Mouse (Mus musculus) telencephalon, adult 2 months (tissue): ENCODE measurements around the gene Rac3.
A peak's percentile ranks its signal among the peaks of the same experiment; 100 is the strongest.
"Not testable (repeated sequence)": the region's sequence is repeated elsewhere in the genome, so short reads cannot be mapped to it uniquely, and the experiment has no call there.

ENCODE experiments used
- DNase-seq: peaks from one replicate; pipeline ENCODE4 v3.0.0-alpha.2; 2011; ENCODE audit warnings: low read depth, low spot score

Rac3 gene

DNA sequence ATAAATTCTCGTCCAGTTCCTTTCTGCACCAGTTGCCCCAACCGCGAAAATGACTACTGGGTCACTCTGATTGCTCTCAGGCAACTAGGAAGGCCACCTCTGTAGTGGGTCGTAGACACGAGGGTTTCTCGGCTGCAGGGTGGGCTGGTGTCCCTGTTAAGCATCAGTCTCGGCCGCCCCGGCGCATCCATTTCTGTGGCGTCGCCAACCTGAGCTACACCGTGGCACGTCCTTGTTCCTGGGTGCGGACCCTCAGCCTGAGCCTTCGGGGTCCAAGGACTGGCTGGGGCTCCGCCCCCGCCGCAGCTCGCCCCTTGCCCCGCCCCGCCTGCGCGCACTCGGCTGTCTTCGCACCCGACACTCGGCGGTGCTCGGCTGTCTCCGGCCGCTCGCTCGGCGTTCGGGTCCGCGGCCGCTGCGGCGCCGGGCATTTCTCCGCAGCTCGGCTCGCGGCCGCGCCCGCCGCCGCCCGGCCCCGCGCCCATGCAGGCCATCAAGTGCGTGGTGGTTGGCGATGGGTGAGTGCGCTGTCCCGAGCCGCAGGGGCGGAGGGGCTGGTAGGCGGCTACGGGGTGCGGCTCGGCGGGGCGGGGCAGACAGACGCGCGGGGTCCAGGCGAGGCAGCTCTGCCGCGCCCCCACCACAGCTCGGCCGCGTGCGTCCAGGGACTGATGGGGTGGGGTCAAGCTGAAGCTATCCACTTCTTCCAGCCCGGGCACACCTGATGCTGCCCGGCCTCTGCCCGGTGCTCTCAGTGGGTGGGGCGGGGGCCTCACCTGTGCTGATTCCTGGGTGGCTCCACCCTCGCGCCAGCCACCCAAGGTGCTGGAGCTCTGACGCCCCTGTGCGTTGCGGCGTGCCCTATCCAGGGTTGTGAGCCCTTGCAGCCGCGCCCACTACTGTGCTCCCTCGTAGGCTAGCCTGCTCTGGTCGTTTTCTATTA is at the start of gene Rac3:
Rac3 (plus strand) TSS at position 347 of the 943 bp plus-strand sequence.
- no peak for DNase-seq

DNA sequence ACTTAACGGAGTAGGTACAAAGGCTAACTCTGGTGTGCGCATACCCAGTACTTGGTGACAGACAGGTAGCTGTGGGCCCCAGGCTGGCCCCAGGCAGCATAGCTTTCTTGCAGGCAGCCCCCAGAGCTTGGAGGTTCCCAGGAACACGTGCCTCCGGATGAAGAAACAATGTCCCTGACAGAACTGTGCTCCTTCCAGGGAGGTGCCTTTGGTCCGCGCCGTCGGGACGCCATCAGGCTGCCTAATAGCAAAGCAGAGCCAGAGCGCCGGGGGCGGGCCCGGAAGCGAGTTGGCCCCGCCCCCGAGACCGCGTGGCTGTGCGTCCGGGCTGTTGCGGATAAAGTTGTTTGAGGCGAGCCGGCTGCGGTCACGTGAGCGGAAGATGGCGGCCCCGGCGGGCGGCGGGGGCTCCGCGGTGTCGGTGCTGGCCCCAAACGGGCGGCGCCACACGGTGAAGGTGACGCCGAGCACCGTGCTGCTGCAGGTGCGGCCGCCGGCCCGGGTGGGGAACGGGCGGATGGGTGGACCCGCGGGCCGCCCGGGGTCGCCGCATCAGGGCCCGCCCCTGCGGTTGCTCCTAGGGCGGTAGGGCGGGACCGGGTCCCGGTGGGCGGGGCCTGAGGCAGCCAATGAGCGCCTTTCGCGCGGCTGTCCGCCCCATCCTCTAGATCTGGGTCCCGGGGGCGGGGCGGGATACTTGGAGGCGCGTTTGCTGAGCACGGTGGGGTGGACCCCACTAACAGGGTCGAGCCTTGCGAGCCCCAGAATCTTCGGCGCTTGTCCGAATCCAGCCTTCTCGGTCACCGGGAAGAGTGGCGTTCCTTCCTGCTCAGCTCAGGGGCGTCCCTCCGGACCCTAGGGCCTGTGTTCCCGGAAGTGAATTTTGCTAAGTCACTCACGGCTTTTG is 48.3 kb upstream of the Rac3 start, which contains the start of gene Aspscr1:
Aspscr1 (plus strand) TSS at position 287 of the 907 bp plus-strand sequence.
- peak; percentile 77 for DNase-seq

DNA sequence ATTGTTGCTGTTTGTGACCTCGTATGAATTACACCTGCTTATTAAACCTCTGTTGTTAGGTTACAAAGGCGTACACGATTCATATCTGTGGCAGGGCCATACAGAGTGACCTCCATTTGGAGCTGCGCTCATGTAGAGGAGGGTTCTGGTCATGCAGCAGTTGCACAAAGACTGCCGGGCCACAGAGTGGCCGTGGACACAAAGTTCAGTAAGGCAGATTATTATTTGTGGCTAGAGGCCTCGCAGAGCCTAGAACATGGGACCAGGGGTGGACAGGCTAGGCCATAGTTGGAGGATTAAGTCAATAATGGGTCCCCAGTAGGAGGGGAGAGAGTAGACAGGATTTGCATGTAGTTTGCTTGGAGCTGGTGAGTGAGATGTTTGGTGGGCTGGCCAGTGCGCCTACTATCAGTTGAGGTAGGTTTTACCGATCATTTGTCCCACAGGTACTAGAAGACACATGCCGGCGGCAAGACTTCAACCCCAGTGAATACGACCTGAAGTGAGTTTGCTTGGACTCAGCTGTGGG is 47.6 kb upstream of the Rac3 start:
- DNase-seq: no peak

DNA sequence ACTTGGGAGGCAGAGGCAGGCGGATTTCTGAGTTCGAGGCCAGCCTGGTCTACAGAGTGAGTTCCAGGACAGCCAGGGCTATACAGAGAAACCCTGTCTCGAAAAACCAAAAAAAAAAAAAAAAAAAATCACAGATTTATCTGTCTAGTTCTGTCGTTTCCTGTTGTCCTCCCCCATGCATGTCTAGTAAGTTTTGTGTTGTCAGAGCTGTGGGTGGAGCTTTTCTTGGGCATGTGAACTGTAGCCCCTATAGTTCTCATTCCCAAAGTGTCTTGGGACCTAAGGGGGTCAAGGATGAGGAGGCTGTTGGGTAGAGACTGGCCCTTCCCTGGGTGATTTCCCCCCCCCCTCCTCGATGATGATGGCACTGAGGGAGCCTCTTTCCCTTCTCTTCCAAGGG is 45.4 kb upstream of the Rac3 start:
- not testable (repeated sequence) for DNase-seq

- no peak for DNase-seq
Observed at GRCm38 (mm10) chr11:120676951-120677350, 44.3 kb upstream of the Rac3 start.

- DNase-seq: no peak
Observed at GRCm38 (mm10) chr11:120679909-120680308, 41.4 kb upstream of the Rac3 start.

DNA sequence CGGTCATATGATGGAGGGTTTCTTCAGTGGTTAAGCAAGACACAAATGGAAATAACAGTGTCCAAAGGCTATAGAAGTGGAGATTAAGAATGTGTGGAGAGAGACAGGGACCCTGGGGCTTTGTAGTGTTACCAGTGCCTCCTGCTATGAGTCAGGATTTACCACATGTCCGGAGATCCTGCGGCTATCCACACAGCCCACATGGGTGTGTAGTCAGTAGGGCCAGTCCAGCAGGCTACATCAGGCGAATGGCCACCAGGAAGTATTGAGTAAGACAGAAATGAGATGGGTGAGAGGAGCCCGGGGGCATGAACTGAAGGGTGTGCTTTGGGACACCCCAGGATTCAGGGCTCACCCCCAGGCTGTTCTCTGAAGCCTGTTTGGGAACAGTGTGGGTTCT is 38.6 kb upstream of the Rac3 start:
- DNase-seq: no peak

GRCm38 (mm10) chr11:120683536-120683935 is 37.7 kb upstream of the Rac3 start:
- DNase-seq: no peak

DNA sequence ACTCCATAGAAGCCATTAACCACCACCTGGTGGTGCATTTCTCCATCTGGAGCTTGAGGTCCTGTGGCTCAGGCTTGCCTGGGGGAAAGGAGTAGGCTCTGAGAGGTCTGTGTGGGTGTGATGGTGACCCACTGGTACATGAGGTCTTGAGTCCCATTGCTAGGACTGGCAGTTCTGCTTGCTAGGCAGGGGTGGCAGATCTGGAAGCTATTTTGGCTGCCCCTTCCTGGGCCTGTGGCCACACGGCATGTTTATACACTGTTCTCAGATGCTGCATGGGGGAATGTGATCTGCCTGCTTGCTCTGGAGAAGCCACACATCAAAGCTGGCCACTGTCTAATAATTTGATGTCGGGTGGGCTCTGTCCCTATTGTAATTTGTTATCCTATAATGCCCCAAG is 37.2 kb upstream of the Rac3 start:
- DNase-seq: no peak

DNA sequence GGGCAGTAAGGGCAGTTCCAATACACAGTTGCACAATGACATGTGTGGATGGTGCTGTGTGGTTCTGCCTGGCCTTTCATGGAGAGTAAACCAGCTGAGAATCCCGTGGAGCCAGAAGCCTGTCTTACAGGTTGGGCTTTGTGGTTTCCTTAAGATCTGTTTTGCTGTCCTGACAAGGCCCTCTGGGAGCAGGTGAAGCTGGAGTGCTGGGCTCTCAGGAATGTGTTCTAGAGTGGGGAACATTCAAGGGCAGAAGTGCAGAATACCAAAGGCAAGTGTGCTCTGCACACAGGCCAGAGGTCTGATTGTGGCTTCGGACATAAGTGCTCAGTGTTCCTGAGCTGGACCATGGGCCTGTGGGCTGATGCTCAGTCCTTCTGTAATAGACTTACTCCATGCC is 36.6 kb upstream of the Rac3 start:
- DNase-seq: no peak

DNA sequence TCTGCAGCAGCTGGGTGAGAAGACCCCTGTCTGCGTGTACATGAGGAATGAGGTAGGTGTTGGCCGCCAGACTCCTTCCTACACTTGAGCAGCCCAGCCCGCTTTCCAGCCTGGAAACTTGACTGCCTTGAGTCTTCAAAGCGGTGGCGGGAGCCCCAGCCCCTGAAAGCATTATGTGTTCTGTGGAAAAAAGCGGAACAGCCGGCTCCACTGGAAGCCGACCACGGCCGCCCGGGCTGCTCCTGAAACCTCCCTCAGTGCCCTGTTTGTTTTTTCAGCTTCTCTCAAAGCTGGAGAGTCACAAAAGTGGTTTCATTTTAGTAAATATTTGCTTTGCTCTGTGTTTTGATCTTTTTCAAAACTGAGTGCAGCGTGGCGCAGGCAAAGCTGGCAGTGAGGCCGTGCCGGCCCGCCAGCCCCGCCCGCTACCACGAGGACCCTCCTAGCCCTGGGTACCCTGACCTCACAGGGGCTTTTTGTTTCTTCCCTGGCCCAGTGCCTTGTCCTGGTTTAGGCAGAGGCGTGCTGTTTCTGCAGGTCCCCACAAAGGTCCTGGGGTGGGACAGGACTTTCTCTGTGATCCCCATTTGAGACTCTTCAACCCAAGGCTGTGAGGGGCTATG is 34.5 kb upstream of the Rac3 start:
- no peak for DNase-seq

DNA sequence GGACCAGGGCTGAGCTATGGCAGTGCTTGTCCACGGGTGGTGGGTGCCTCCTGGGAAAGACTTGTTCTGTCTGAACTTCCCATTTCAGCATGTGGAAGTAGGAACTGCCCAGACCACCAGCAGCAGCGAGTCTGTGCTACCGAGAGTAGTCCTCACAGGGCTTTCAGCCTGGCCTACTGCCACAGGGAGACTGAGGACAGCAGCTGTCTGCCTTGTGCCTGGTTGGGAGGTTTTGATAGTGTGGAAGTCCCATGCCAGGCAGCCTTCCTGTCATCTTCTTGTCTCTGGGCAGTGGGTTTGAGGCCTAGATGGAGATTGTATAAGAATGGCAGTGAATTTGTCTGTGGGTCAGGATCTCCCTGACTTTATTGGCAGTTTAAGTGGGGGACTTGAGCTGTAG is 31.9 kb upstream of the Rac3 start:
- no peak for DNase-seq

GRCm38 (mm10) chr11:120692471-120693011 is 28.7 kb upstream of the Rac3 start:
- no peak for DNase-seq

DNA sequence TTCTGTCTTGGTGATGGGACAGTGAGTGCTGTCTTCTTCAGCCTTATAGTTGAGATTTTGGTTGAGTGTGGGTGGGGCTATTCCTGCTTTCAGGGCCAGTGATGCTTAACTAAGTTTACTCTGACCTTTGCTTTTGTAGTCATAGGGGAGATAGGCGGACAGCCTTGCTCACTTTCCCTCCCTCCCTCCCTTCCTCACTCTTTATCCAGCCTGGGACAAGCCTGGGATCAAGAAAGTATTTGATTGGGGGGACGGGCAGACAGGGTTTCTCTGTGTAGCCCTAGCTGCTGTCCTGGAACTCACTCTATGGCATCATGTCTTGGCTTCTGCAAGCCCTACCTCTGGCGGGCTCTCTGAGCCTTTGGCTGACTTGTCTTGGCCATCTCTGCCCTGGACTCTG is 27.8 kb upstream of the Rac3 start:
- DNase-seq: no peak

- DNase-seq: no peak
Observed at GRCm38 (mm10) chr11:120695184-120695583, 26.1 kb upstream of the Rac3 start.

DNA sequence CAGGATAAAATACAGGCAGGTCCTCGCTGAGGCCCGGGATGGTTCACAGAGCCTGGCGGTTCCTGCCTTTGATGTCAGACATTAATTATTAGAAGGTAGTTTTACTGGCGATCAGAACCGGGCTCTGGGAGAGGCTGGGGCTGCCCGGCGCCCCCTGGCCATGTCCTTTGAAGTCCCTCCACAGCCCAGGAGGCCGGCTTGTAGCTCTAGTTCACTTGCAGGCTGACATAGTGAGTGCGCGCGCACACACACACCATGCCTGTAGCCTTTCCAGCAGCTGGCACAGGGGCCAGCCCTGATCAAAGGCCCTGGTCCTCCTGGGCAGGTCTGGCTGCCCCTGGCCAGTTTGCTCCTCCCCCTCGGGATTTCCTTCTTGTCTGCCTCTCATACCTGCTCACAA is 25.6 kb upstream of the Rac3 start:
- no peak for DNase-seq

GRCm38 (mm10) chr11:120696568-120696967 is 24.7 kb upstream of the Rac3 start:
- DNase-seq: no peak

DNA sequence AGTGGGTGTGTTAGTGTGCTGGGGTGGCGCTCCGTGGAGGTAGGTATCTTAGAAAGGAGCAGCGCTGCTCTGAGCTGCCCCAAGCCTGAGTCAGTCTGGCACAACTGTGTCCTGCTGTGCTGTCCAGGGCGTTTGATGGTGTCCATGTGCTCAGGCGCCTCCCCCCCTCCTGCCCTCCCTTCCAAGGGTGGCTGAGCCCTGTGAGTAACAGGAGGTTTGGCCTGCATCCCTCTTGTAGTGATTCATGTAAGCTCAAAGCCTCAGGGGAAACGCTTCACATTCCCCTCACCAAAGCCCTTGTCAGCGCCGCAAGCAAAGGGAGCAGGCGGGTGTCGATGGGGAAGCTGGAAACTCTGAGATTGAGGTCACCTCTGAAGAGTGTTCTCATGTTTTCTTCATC is 23.5 kb upstream of the Rac3 start:
- no peak for DNase-seq

DNA sequence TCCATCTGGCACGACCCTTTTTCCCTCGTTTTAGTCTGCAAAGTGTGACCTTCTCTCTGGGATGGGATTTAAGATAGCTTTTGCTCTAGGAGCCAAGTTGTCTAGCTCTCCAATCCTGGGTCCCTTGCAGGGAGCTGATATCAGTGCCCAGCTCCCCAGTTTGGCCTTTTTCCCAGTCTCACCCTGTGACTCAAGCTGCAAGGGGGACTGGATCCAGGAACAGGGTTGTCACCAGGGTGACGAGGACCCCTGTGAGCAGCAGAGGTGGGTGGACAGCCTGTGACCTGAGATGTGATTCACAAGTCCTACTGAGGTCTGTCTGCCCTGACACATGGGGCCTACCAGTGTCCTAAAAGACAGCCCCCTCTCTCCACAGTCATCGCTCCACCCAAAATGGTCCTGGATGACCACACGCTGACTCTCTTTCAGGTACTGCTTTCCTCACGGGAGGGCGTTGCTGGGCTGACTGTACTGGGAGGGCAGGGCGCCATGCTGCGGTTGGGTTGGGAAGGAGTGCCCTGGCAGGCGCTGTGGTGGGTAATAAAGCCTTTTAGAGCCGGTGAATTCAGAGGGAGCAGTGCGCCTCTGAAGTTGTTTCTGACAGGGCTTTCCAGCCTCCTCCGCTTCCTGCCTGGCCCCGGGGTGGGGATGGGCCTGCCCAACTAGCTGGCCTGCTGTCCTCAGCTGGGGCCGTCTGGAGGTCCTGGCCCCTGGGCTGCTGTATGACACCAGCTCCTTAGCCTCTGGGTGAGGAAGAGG is 17.4 kb upstream of the Rac3 start:
- no peak for DNase-seq

GRCm38 (mm10) chr11:120704486-120705325 is 16.6 kb upstream of the Rac3 start:
- DNase-seq: no peak
